Mouse (Mus musculus): Measurements from ENCODE around the gene Olfr1120. TPM values are rescaled to one million over a fixed set of nuclear protein-coding genes. Genes with fewer than 3 reads are reported as not detected.
"Not testable (repeated sequence)": the region's sequence is repeated elsewhere in the genome, so short reads cannot be mapped to it uniquely, and the experiment has no call there.

The Olfr1120 gene
- total and polyA plus RNA-seq, 2 experiments: not detected

DNA sequence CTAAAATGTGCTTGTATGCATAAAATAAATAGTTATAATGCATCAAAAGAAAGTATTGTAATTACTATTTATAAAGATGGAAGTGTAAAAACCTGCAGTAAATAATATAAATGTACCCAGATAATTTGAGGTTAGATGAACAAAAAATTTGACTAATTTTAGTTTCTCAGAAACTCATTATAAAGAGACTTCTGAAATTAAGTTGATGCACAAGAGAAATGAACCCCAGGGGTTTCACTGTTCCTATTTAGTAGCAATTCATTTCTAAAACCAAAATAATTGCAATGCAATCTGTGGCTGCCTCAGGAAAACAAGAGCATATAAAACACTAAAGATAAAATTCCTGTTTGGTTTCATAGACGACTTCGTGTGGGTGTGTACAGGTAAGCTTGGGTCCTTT is 30.9 kb downstream of the Olfr1120 start, which contains the start of gene Olfr1122:
Gene Olfr1122, plus strand, starts transcription at position 301 of the 400 bp plus-strand sequence.
- H3K4me1 ChIP-seq (ENCODE audit: control insufficient read depth, insufficient read depth, low read length): no peaks in the 10 kb centered on the region
- WGBS: 70% methylated on average over 2 of the region's 2 CpGs
- no peak within 1 kb of the TSS for H3K27ac ChIP-seq (replicated peaks; ENCODE audit: insufficient read depth, low read depth, low read length)
- H3K36me3 ChIP-seq (ENCODE audit: control insufficient read depth, insufficient read depth, low read length): no peaks in the 10 kb centered on the region
- no peak within 1 kb of the TSS for H3K4me3 ChIP-seq (ENCODE audit: insufficient read depth, low read depth, low read length)
- no peaks in the 10 kb centered on the region for H3K79me2 ChIP-seq (ENCODE audit: control insufficient read depth, insufficient read depth, low read length)
- TF ChIP-seq CTCF (IDR thresholded peaks at IDR 0.05; ENCODE audit: low read depth, low read length) (no peak), POLR2A (IDR thresholded peaks at IDR 0.05; ENCODE audit: extremely low read depth, insufficient read depth, low read length) (no peak)
- H3K9ac ChIP-seq (ENCODE audit: low read depth, low read length): no peak within 1 kb of the TSS
- no peak for DNase-seq (ENCODE audit: extremely low read depth, low read depth, low spot score)
- no peaks in the 10 kb centered on the region for H3K27me3 ChIP-seq (ENCODE audit: control insufficient read depth, insufficient read depth, low read length)

DNA sequence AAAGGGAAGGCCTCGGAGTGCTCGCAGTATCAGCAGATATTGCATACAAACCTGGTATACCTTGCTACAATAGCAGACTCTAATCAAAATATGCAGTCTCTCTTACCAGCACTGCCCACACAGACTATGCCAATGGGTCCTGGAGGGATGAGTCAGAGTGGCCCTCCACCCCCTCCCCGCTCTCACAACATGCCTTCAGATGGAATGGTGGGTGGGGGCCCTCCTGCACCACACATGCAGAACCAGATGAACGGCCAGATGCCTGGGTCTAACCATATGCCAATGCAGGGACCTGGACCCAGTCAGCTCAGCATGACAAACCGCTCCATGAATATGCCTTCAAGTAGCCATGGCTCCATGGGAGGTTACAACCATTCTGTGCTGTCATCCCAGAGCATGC is 39.0 kb downstream of the Olfr1120 start:
- DNase-seq (ENCODE audit: extremely low read depth, low read depth, low spot score); H3K4me1 ChIP-seq (ENCODE audit: control insufficient read depth, insufficient read depth, low read length); H3K36me3 ChIP-seq (ENCODE audit: control insufficient read depth, insufficient read depth, low read length); H3K79me2 ChIP-seq (ENCODE audit: control insufficient read depth, insufficient read depth, low read length); H3K27me3 ChIP-seq (ENCODE audit: control insufficient read depth, insufficient read depth, low read length); H3K4me3 ChIP-seq (ENCODE audit: insufficient read depth, low read depth, low read length); H3K9ac ChIP-seq (ENCODE audit: low read depth, low read length); H3K27ac ChIP-seq (replicated peaks; ENCODE audit: insufficient read depth, low read depth, low read length): not testable (repeated sequence)
- WGBS: 84% methylated on average over 5 of the region's 5 CpGs

DNA sequence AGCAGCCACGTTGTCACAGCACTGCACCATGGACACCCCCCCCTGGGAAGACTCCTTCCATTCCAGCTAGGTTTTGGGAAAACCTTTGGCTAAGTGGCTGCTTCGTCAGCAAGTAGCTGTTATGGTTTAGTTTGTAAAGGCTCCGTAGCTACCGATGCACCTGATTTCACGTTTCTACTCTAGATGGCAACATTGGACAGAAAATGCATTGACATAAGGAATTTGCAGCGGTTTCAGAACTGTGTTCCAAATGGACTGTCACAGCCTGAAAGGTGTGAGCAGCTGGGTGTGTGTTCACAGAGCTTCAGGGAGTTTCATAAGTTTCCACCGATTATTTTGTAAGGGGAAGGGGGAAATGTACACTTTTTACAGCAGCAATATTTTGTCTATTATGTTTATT is 40.1 kb downstream of the Olfr1120 start:
- not testable (repeated sequence) for H3K27me3 ChIP-seq (ENCODE audit: control insufficient read depth, insufficient read depth, low read length); H3K79me2 ChIP-seq (ENCODE audit: control insufficient read depth, insufficient read depth, low read length); H3K27ac ChIP-seq (replicated peaks; ENCODE audit: insufficient read depth, low read depth, low read length); DNase-seq (ENCODE audit: extremely low read depth, low read depth, low spot score); H3K36me3 ChIP-seq (ENCODE audit: control insufficient read depth, insufficient read depth, low read length); H3K4me1 ChIP-seq (ENCODE audit: control insufficient read depth, insufficient read depth, low read length); H3K4me3 ChIP-seq (ENCODE audit: insufficient read depth, low read depth, low read length); H3K9ac ChIP-seq (ENCODE audit: low read depth, low read length)
- WGBS: 81% methylated on average over 7 of the region's 7 CpGs

Other genes with a start within 250 kb of the Olfr1120 start
- not detected in 2 replicates for gene Olfr259, start 240.2 kb upstream of the Olfr1120 start, total RNA-seq (2014; rRNA removed)
- gene Olfr259, start 240.2 kb upstream of the Olfr1120 start, polyA plus RNA-seq (2012; rRNA removed): not detected in 2 replicates
- gene Olfr1110, start 214.5 kb upstream of the Olfr1120 start, total RNA-seq (2014; rRNA removed): not detected in 2 replicates
- not detected in 2 replicates for gene Olfr1110, start 214.5 kb upstream of the Olfr1120 start, polyA plus RNA-seq (2012; rRNA removed)
- gene Olfr1111, start 202.2 kb upstream of the Olfr1120 start, total RNA-seq (2014; rRNA removed): not detected in 2 replicates
- not detected in 2 replicates for gene Olfr1111, start 202.2 kb upstream of the Olfr1120 start, polyA plus RNA-seq (2012; rRNA removed)
- gene Olfr1112, start 167.0 kb upstream of the Olfr1120 start, total RNA-seq (2014; rRNA removed): not detected in 2 replicates
- not detected in 2 replicates for gene Olfr1112, start 167.0 kb upstream of the Olfr1120 start, polyA plus RNA-seq (2012; rRNA removed)
- gene Olfr1113, start 145.8 kb upstream of the Olfr1120 start, total RNA-seq (2014; rRNA removed): not detected in 2 replicates
- gene Olfr1113, start 145.8 kb upstream of the Olfr1120 start, polyA plus RNA-seq (2012; rRNA removed): not detected in 2 replicates
- gene Olfr1115, start 106.8 kb upstream of the Olfr1120 start, total RNA-seq (2014; rRNA removed): not detected in 2 replicates
- gene Olfr1115, start 106.8 kb upstream of the Olfr1120 start, polyA plus RNA-seq (2012; rRNA removed): not detected in 2 replicates
- gene Olfr1116, start 87.3 kb upstream of the Olfr1120 start, total RNA-seq (2014; rRNA removed): not detected in 2 replicates
- not detected in 2 replicates for gene Olfr1116, start 87.3 kb upstream of the Olfr1120 start, polyA plus RNA-seq (2012; rRNA removed)
- not detected in 2 replicates for gene Olfr1118, start 47.2 kb upstream of the Olfr1120 start, total RNA-seq (2014; rRNA removed)
- not detected in 2 replicates for gene Olfr1118, start 47.2 kb upstream of the Olfr1120 start, polyA plus RNA-seq (2012; rRNA removed)
- gene Olfr1121, start 15.1 kb downstream of the Olfr1120 start, total RNA-seq (2014; rRNA removed): not detected in 2 replicates
- gene Olfr1121, start 15.1 kb downstream of the Olfr1120 start, polyA plus RNA-seq (2012; rRNA removed): not detected in 2 replicates
- gene Olfr1122, start 31.0 kb downstream of the Olfr1120 start, total RNA-seq (2014; rRNA removed): not detected in 2 replicates
- not detected in 2 replicates for gene Olfr1122, start 31.0 kb downstream of the Olfr1120 start, polyA plus RNA-seq (2012; rRNA removed)
- not detected in 2 replicates for gene Olfr1123, start 61.8 kb downstream of the Olfr1120 start, total RNA-seq (2014; rRNA removed)
- gene Olfr1123, start 61.8 kb downstream of the Olfr1120 start, polyA plus RNA-seq (2012; rRNA removed): not detected in 2 replicates
- not detected in 2 replicates for gene Olfr1124, start 75.5 kb downstream of the Olfr1120 start, total RNA-seq (2014; rRNA removed)
- not detected in 2 replicates for gene Olfr1124, start 75.5 kb downstream of the Olfr1120 start, polyA plus RNA-seq (2012; rRNA removed)
- not detected in 2 replicates for gene Olfr1126, start 99.1 kb downstream of the Olfr1120 start, total RNA-seq (2014; rRNA removed)
- not detected in 2 replicates for gene Olfr1126, start 99.1 kb downstream of the Olfr1120 start, polyA plus RNA-seq (2012; rRNA removed)
- gene Pramel7, start 142.3 kb downstream of the Olfr1120 start, total RNA-seq (2014; rRNA removed): not detected in 2 replicates
- gene Pramel7, start 142.3 kb downstream of the Olfr1120 start, polyA plus RNA-seq (2012; rRNA removed): not detected in 2 replicates
- not detected in 2 replicates for gene Pramel6, start 151.8 kb downstream of the Olfr1120 start, total RNA-seq (2014; rRNA removed)
- not detected in 2 replicates for gene Pramel6, start 151.8 kb downstream of the Olfr1120 start, polyA plus RNA-seq (2012; rRNA removed)
- not detected in 2 replicates for gene Olfr153, start 177.0 kb downstream of the Olfr1120 start, total RNA-seq (2014; rRNA removed)
- gene Olfr153, start 177.0 kb downstream of the Olfr1120 start, polyA plus RNA-seq (2012; rRNA removed): not detected in 2 replicates
- gene Olfr1128, start 190.7 kb downstream of the Olfr1120 start, total RNA-seq (2014; rRNA removed): not detected in 2 replicates
- not detected in 2 replicates for gene Olfr1128, start 190.7 kb downstream of the Olfr1120 start, polyA plus RNA-seq (2012; rRNA removed)
- not detected in 2 replicates for gene Olfr1129, start 219.1 kb downstream of the Olfr1120 start, total RNA-seq (2014; rRNA removed)
- not detected in 2 replicates for gene Olfr1129, start 219.1 kb downstream of the Olfr1120 start, polyA plus RNA-seq (2012; rRNA removed)

Data from liver, adult 2 months (tissue).